Mouse (Mus musculus) CH12.LX (cell line): ENCODE measurements around the gene Socs3. TPM values are rescaled to one million over a fixed set of nuclear protein-coding genes. Genes with fewer than 3 reads are reported as not detected.
A peak's percentile ranks its signal among the peaks of the same experiment; 100 is the strongest.

Experiments
- DNase-seq: peaks from one replicate; pipeline ENCODE4 v3.0.0-alpha.2; 2013; ENCODE audit errors: extremely low read depth
- H3K27ac ChIP-seq: 2 replicates; pipeline ENCODE4 v1.5.1; 2012; ENCODE audit warnings: low read depth, mild to moderate bottlenecking, control low read depth, moderate library complexity; ENCODE audit not compliant: insufficient read depth
- H3K27me3 ChIP-seq: replicated peaks from 2 replicates; pipeline ENCODE3; 2012; ENCODE audit warnings: inconsistent platforms
- H3K36me3 ChIP-seq, 2 experiments: replicated peaks in 1 of 2; 2 replicates each; pipeline versions ENCODE3 to v1.6.1; 2012; ENCODE audit warnings: inconsistent platforms in 1 of 2, low read length in 1 of 2, mild to moderate bottlenecking in 1 of 2, mixed read lengths in 1 of 2, moderate library complexity in 1 of 2; ENCODE audit not compliant: control insufficient read depth in 1 of 2, insufficient read depth in 1 of 2
- H3K4me1 ChIP-seq, 2 experiments: 2 replicates each; pipeline ENCODE4 v1.6.1; 2012; ENCODE audit warnings: inconsistent platforms in 1 of 2, moderate library complexity in 1 of 2; ENCODE audit not compliant: insufficient read depth in 2 of 2, control insufficient read depth in 1 of 2
- H3K4me2 ChIP-seq: 2 replicates; pipeline ENCODE4 v1.6.1; 2012; ENCODE audit warnings: low read depth, mild to moderate bottlenecking, control low read depth; ENCODE audit not compliant: poor library complexity, insufficient read depth, severe bottlenecking
- H3K4me3 ChIP-seq, 3 experiments: fragments of 150-350 bp in 1 of 3; sonication (generic) in 1 of 3; replicated peaks in 1 of 3; 2 replicates each; pipeline versions ENCODE3 to v1.5.1; 2011 to 2012; ENCODE audit warnings: low read depth in 2 of 3, low read length in 2 of 3, mild to moderate bottlenecking in 2 of 3, moderate library complexity in 2 of 3, control low read depth in 1 of 3, improper control_type of control experiment in 1 of 3, inconsistent platforms in 1 of 3, mixed read lengths in 1 of 3; ENCODE audit not compliant: poor library complexity in 1 of 3
- H3K79me2 ChIP-seq: replicated peaks from 2 replicates; pipeline ENCODE4 v1.6.1; 2012; ENCODE audit warnings: mild to moderate bottlenecking, moderate library complexity; ENCODE audit not compliant: control insufficient read depth, poor library complexity, insufficient read depth, severe bottlenecking; ENCODE audit errors: extremely low read depth
- H3K9ac ChIP-seq: 2 replicates; pipeline ENCODE4 v1.6.1; 2012; ENCODE audit warnings: low read depth, mild to moderate bottlenecking, control low read depth, moderate library complexity; ENCODE audit not compliant: insufficient read depth
- H3K9me3 ChIP-seq: replicated peaks from 2 replicates; pipeline ENCODE3; 2012; ENCODE audit warnings: low read length, inconsistent platforms, mixed read lengths
- E2F4 ChIP-seq: IDR thresholded peaks from 2 replicates; pipeline ENCODE4 v1.6.1; 2011; ENCODE audit warnings: low read depth, low read length, improper control_type of control experiment; ENCODE audit not compliant: insufficient replicate concordance
- ELF1 ChIP-seq: IDR thresholded peaks from 2 replicates; pipeline ENCODE4 v1.6.1; 2014; ENCODE audit warnings: low read depth, mild to moderate bottlenecking, inconsistent platforms, low read length, improper control_type of control experiment
- EP300 ChIP-seq: IDR thresholded peaks from 2 replicates; pipeline ENCODE4 v1.6.1; 2011; ENCODE audit warnings: low read length, improper control_type of control experiment
- HCFC1 ChIP-seq: IDR thresholded peaks from 2 replicates; pipeline ENCODE4 v1.6.1; 2012; ENCODE audit warnings: low read depth, mild to moderate bottlenecking, inconsistent platforms, low read length, improper control_type of control experiment
- IRF4 ChIP-seq: IDR thresholded peaks from 2 replicates; pipeline ENCODE4 v1.6.1; 2014; ENCODE audit warnings: low read depth, mild to moderate bottlenecking, inconsistent platforms, low read length, improper control_type of control experiment
- MAX ChIP-seq: IDR thresholded peaks from 2 replicates; pipeline ENCODE4 v1.6.1; 2011; ENCODE audit warnings: low read length, improper control_type of control experiment
- MEF2A ChIP-seq: IDR thresholded peaks from 2 replicates; pipeline ENCODE4 v1.6.1; 2014; ENCODE audit warnings: low read depth, mild to moderate bottlenecking, inconsistent platforms, low read length, improper control_type of control experiment, borderline replicate concordance
- MXI1 ChIP-seq: IDR thresholded peaks from 2 replicates; pipeline ENCODE4 v1.6.1; 2011; ENCODE audit warnings: mild to moderate bottlenecking, low read depth, low read length, improper control_type of control experiment
- NELFE ChIP-seq: IDR thresholded peaks from 2 replicates; pipeline ENCODE4 v1.6.1; 2011; ENCODE audit warnings: low read depth, low read length, improper control_type of control experiment
- NRF1 ChIP-seq: IDR thresholded peaks from 2 replicates; pipeline ENCODE4 v1.6.1; 2014; ENCODE audit warnings: low read depth, mild to moderate bottlenecking, inconsistent platforms, low read length, improper control_type of control experiment, moderate library complexity
- POLR2A ChIP-seq: IDR thresholded peaks from 2 replicates; pipeline ENCODE4 v1.6.1; 2011; ENCODE audit warnings: low read depth, mild to moderate bottlenecking, improper control_type of control experiment, low read length
- RAD21 ChIP-seq: IDR thresholded peaks from 2 replicates; pipeline ENCODE4 v1.6.1; 2011; ENCODE audit warnings: low read depth, mild to moderate bottlenecking, low read length, improper control_type of control experiment, moderate library complexity
- RCOR1 ChIP-seq: conservative IDR thresholded peaks from 2 replicates; pipeline ENCODE4 v1.6.1; 2012; ENCODE audit warnings: low read depth, mild to moderate bottlenecking, inconsistent platforms, low read length, improper control_type of control experiment
- SIN3A ChIP-seq: IDR thresholded peaks from 2 replicates; pipeline ENCODE4 v1.6.1; 2012; ENCODE audit warnings: low read length, improper control_type of control experiment, inconsistent platforms
- SMC3 ChIP-seq: IDR thresholded peaks from 2 replicates; pipeline ENCODE4 v1.6.1; 2011; ENCODE audit warnings: low read depth, low read length, improper control_type of control experiment
- TCF12 ChIP-seq: IDR thresholded peaks from 2 replicates; pipeline ENCODE4 v1.6.1; 2014; ENCODE audit warnings: low read depth, mild to moderate bottlenecking, inconsistent platforms, low read length, improper control_type of control experiment
- UBTF ChIP-seq: IDR thresholded peaks from 2 replicates; pipeline ENCODE4 v1.6.1; 2012; ENCODE audit warnings: low read depth, mild to moderate bottlenecking, inconsistent platforms, low read length, improper control_type of control experiment, moderate library complexity
- USF2 ChIP-seq: conservative IDR thresholded peaks from 2 replicates; pipeline ENCODE4 v1.6.1; 2011; ENCODE audit warnings: low read depth, low read length, improper control_type of control experiment
- ZC3H11A ChIP-seq: IDR thresholded peaks from 2 replicates; pipeline ENCODE4 v1.6.1; 2012; ENCODE audit warnings: low read depth, mild to moderate bottlenecking, inconsistent platforms, low read length, improper control_type of control experiment
- ZKSCAN1 ChIP-seq: IDR thresholded peaks from 2 replicates; pipeline ENCODE4 v1.6.1; 2012; ENCODE audit warnings: low read depth, inconsistent platforms, low read length, improper control_type of control experiment, borderline replicate concordance
- ZMIZ1 ChIP-seq: IDR thresholded peaks from 2 replicates; pipeline ENCODE4 v1.6.1; 2012; ENCODE audit warnings: low read depth, mild to moderate bottlenecking, inconsistent platforms, low read length, improper control_type of control experiment
- dilution Hi-C: fragments of 300-500 bp; cut with MboI; formaldehyde crosslinking; loops from 2 replicates; pipeline ENCODE4 v1.14.3; 2020; ENCODE audit warnings: low sequenced_read_pairs; ENCODE audit not compliant: extremely low pct_unique_long_range_greater_than_20kb, extremely low pct_ligation_motif_present
- in situ Hi-C: fragments of 300-500 bp; cut with MboI; formaldehyde crosslinking; loops from 3 replicates; pipeline ENCODE4 v1.14.3; 2019; ENCODE audit warnings: low sequenced_read_pairs, low pct_ligation_motif_present, low pct_unique_long_range_greater_than_20kb, mixed read lengths
- polyA plus RNA-seq: library from polyadenylated mRNA; unstranded; fragments of >175 nt; gene quantifications from 2 replicates; pipeline ENCODE4 v1.2.1, GENCODE M21; 2012; ENCODE audit warnings: low read depth; ENCODE audit not compliant: insufficient read length
- total RNA-seq, 2 experiments: library from RNA; depleted of rRNA; stranded (reverse); fragments of 300-350 nt in 1 of 2; fragments of >200 nt in 1 of 2; gene quantifications; 2 replicates each; pipeline ENCODE4 v1.2.3; 2012 to 2014

The Socs3 gene
- total and polyA plus RNA-seq, 3 experiments, result 0.83 to 4.7 (median 1.2) TPM

DNA sequence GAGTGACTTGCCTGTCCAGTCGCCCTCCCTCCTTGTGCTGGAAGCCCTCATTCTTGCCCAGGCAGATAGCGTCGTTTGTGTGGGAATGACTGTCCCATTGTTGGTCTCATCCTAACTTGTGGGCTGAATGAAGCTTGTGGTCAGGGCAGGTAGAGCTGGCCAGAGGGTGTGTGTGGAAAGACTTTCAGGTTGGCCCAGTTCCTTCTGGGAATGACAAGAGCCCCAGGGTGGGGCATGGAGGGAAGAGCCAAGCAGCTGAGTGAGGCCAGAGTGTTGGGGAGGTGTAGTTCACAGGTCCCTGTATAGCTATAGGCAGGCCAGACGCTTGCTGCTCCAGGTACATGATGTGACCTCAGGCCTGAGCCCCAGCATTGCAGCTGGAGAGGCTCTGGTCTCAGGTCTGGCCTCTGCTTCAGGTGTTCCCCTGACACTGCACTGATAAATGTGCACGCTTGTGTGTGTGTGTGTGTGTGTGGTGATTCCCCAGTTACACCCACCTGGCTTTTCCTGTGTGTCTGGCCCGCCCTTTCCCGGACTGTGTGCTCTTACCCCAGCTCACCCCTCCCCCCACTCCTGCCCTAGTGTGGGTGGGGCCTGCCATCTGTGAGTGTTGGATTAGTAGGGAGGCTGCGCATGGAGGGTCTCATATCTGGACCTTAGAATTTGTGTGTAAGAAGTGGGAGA is 37.8 kb upstream of the Socs3 start:
- TF ChIP-seq NRF1, result 0 out of 2 replicates have a peak, but pooled peaks have one; percentile 23
- no peak for TF ChIP-seq HCFC1
- no peak for TF ChIP-seq ELF1
- TF ChIP-seq MXI1, result peak; percentile 32; the same call in 1 of the 2 replicates
- TF ChIP-seq IRF4, result peak; percentile 16; the same call in 1 of the 2 replicates
- TF ChIP-seq RAD21, result no peak
- TF ChIP-seq TCF12, result peak; percentile 61; the same call in 1 of the 2 replicates
- in situ Hi-C loops, result no loop called here
- peaks cover 25% of the 10 kb centered on the region for H3K79me2 ChIP-seq
- H3K4me1 ChIP-seq, result peaks cover 15 to 39% of the 10 kb centered on the region in 2 experiments
- no peak overlapping the region for H3K4me2 ChIP-seq
- no peaks in the 10 kb centered on the region for H3K27me3 ChIP-seq
- peaks cover 82 to 96% of the 10 kb centered on the region in 2 experiments for H3K36me3 ChIP-seq
- dilution Hi-C loops, result no loop called here
- no peak for DNase-seq
- H3K4me3 ChIP-seq, result no peak overlapping the region
- H3K9ac ChIP-seq, result no peak overlapping the region
- H3K27ac ChIP-seq, result no peak overlapping the region
- no peaks in the 10 kb centered on the region for H3K9me3 ChIP-seq

GRCm38 (mm10) chr11:118004217-118004616 is 34.4 kb upstream of the Socs3 start:
- Histone ChIP-seq H3K36me3 (peaks cover 87 to 96% of the 10 kb centered on the region in 2 experiments), H3K27ac (no peak overlapping the region), H3K79me2 (peaks cover 16% of the 10 kb centered on the region), H3K27me3 (no peaks in the 10 kb centered on the region), H3K4me3 (no peak overlapping the region), H3K4me2 (no peak overlapping the region), H3K4me1 (peaks cover 33 to 49% of the 10 kb centered on the region in 2 experiments), H3K9me3 (no peaks in the 10 kb centered on the region), H3K9ac (no peak overlapping the region)
- dilution Hi-C loops, result no loop called here
- TF ChIP-seq ZC3H11A (no peak), EP300 (no peak), ZMIZ1 (no peak), ELF1 (no peak), MAX (no peak), USF2 (no peak), POLR2A (no peak), TCF12 (no peak), ZKSCAN1 (no peak), NELFE (no peak), SIN3A (no peak), E2F4 (no peak), SMC3 (no peak), MEF2A (no peak), UBTF (no peak), RCOR1 (no peak)
- in situ Hi-C loops, result no loop called here
- no peak for DNase-seq
